Mouse (Mus musculus) cerebellum, adult 2 months (tissue): ENCODE data around the gene Lrrc51.

Experiments used
- CTCF ChIP-seq: fragments of 200-500 bp; IDR thresholded peaks from 2 replicates; pipeline ENCODE4 v1.5.1; 2011; ENCODE audit warnings: low read depth, mild to moderate bottlenecking, control low read depth, low read length, moderate library complexity, borderline replicate concordance; ENCODE audit not compliant: insufficient read depth
- POLR2A ChIP-seq: fragments of 200-500 bp; IDR thresholded peaks from 2 replicates; pipeline ENCODE4 v1.6.1; 2011; ENCODE audit warnings: low read length, control low read depth, borderline replicate concordance; ENCODE audit not compliant: insufficient read depth

DNA sequence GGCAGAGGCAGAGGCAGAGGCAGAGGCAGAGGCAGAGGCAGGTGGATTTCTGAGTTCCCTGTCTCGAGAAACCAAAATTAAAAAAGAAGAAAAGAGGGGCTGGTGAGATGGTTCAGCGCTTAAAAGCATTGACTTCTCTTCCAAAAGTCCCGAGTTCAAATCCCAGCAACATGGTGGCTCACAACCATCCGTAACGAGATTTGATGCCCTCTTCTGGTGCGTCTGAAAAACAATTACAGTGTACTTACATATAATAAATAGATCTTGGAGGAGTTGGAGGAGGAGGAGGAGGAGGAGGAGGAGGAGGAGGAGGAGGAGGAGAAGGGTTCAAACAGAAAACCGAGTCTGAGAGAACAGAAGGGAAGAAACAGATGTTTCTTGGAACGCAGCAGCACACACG is 38.0 kb downstream of the Lrrc51 start:
- TF ChIP-seq CTCF (no peak), POLR2A (no peak)
